Mouse (Mus musculus): ENCODE measurements at regions not wholly inside any gene's neighbourhood (a gene's known extent, or its start where the extent isn't known, plus 50 kb on each side); places are given as distances from the start of the nearest gene placed in this dataset.

DNA sequence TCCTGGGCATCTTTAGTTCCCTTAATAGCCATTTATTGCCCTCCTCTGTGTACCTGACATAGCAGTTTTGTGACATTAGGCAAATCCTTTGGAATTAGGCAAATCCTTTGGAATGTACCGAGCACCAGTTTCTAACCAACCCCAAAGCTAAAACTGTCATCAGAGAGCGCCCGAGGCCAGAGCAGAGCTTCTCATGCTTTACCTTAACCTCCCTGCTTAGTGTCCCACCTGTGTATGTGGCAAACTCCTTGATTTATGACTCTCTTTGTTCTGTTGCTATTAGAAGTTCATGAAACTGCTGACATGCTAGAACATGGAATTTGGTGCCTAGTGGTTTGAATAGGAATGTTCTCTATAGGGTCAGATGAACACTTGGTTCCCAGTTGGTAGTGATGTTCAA, 84.0 kb downstream of the Stk35 start:
- TF ChIP-seq POLR2A (IDR thresholded peaks at IDR 0.05; ENCODE audit: borderline replicate concordance, insufficient read depth, low read length) (no peak), CTCF (IDR thresholded peaks at IDR 0.05; ENCODE audit: borderline replicate concordance, insufficient read depth, low read depth, low read length) (no peak)
